Mouse (Mus musculus) spleen, adult 2 months (tissue): Measurements from ENCODE around the gene Zzef1.

Source experiments
- CTCF ChIP-seq: fragments of 200-500 bp; IDR thresholded peaks from 2 replicates; pipeline ENCODE4 v1.5.1; 2011; ENCODE audit warnings: mild to moderate bottlenecking, inconsistent platforms; ENCODE audit not compliant: insufficient read depth, insufficient read length, insufficient replicate concordance; ENCODE audit errors: extremely low read depth
- POLR2A ChIP-seq: fragments of 200-500 bp; IDR thresholded peaks from 2 replicates; pipeline ENCODE4 v1.6.1; 2011; ENCODE audit warnings: low read depth, low read length, inconsistent platforms

- TF ChIP-seq CTCF, result no peak
- no peak for TF ChIP-seq POLR2A
Measured at GRCm38 (mm10) chr11:72805232-72805631, 9.2 kb downstream of the Zzef1 start.
